Mouse (Mus musculus): ENCODE measurements at regions not wholly inside any gene's neighbourhood (a gene's known extent, or its start where the extent isn't known, plus 50 kb on each side); places are given as distances from the start of the nearest gene placed in this dataset.
"Not testable (repeated sequence)": the region's sequence is repeated elsewhere in the genome, so short reads cannot be mapped to it uniquely, and the experiment has no call there.

GRCm38 (mm10) chr6:31124872-31125271, 166.0 kb upstream of the Klf14 start:
- 59% methylated on average over 4 of the region's 4 CpGs for WGBS
- DNase-seq (ENCODE audit: low read depth, low spot score) = no peak

GRCm38 (mm10) chr6:31125328-31126118, 166.6 kb upstream of the Klf14 start:
- 13% methylated on average over 19 of the region's 19 CpGs for WGBS
- no peak for DNase-seq (ENCODE audit: low read depth, low spot score)

- WGBS = 20% methylated on average over 15 of the region's 15 CpGs
- no peak for DNase-seq (ENCODE audit: low read depth, low spot score)
Measured at GRCm38 (mm10) chr6:31126131-31126871, 167.4 kb upstream of the Klf14 start.

- no peak for DNase-seq (ENCODE audit: low read depth, low spot score)
- WGBS = 36% methylated on average over 7 of the region's 7 CpGs
Measured at GRCm38 (mm10) chr6:31129170-31129569, 170.3 kb upstream of the Klf14 start.

- no peak for DNase-seq (ENCODE audit: low read depth, low spot score)
- WGBS = 36% methylated on average over 7 of the region's 7 CpGs
Measured at GRCm38 (mm10) chr6:31129987-31130386, 171.1 kb upstream of the Klf14 start.

GRCm38 (mm10) chr6:31130522-31130921, 171.6 kb upstream of the Klf14 start:
- 72% methylated on average over 1 of the region's 1 CpGs for WGBS
- no peak for DNase-seq (ENCODE audit: low read depth, low spot score)

GRCm38 (mm10) chr6:31131716-31132115, 172.8 kb upstream of the Klf14 start:
- DNase-seq (ENCODE audit: low read depth, low spot score) = no peak
- WGBS = 70% methylated on average over 9 of the region's 9 CpGs

GRCm38 (mm10) chr6:31132396-31133190, 173.7 kb upstream of the Klf14 start:
- DNase-seq (ENCODE audit: low read depth, low spot score) = no peak
- 20% methylated on average over 8 of the region's 8 CpGs for WGBS

GRCm38 (mm10) chr6:31133896-31134735, 175.2 kb upstream of the Klf14 start:
- WGBS = 83% methylated on average over 11 of the region's 11 CpGs
- DNase-seq (ENCODE audit: low read depth, low spot score) = no peak

- 72% methylated on average over 8 of the region's 8 CpGs for WGBS
- DNase-seq (ENCODE audit: low read depth, low spot score) = no peak
Measured at GRCm38 (mm10) chr6:31134736-31135077, 175.8 kb upstream of the Klf14 start.

- WGBS = 89% methylated on average over 6 of the region's 6 CpGs
- DNase-seq (ENCODE audit: low read depth, low spot score) = no peak
Measured at GRCm38 (mm10) chr6:31135580-31135979, 176.7 kb upstream of the Klf14 start.

- DNase-seq (ENCODE audit: low read depth, low spot score) = no peak
- 56% methylated on average over 4 of the region's 4 CpGs for WGBS
Measured at GRCm38 (mm10) chr6:31136895-31137294, 178.0 kb upstream of the Klf14 start.

- DNase-seq (ENCODE audit: low read depth, low spot score) = no peak
- 46% methylated on average over 8 of the region's 8 CpGs for WGBS
Measured at GRCm38 (mm10) chr6:31137351-31137750, 178.5 kb upstream of the Klf14 start.

GRCm38 (mm10) chr6:31140000-31140399, 181.1 kb upstream of the Klf14 start:
- 88% methylated on average over 9 of the region's 9 CpGs for WGBS
- DNase-seq (ENCODE audit: low read depth, low spot score) = no peak

GRCm38 (mm10) chr6:31140593-31140992, 181.7 kb upstream of the Klf14 start:
- 78% methylated on average over 5 of the region's 5 CpGs for whole genome bisulfite sequencing
- no peak for DNase-seq (ENCODE audit: low read depth, low spot score)

- WGBS = 42% methylated on average over 6 of the region's 6 CpGs
- DNase-seq (ENCODE audit: low read depth, low spot score) = no peak
Measured at GRCm38 (mm10) chr6:31141486-31141885, 182.6 kb upstream of the Klf14 start.

GRCm38 (mm10) chr6:31142479-31143007, 183.7 kb upstream of the Klf14 start:
- 95% methylated on average over 15 of the region's 15 CpGs for WGBS
- DNase-seq (ENCODE audit: low read depth, low spot score) = not testable (repeated sequence)

GRCm38 (mm10) chr6:31145687-31146086, 186.8 kb upstream of the Klf14 start:
- WGBS = 40% methylated on average over 10 of the region's 10 CpGs
- DNase-seq (ENCODE audit: low read depth, low spot score) = no peak

GRCm38 (mm10) chr6:31146779-31147178, 187.9 kb upstream of the Klf14 start:
- DNase-seq (ENCODE audit: low read depth, low spot score) = no peak

More at GRCm38 (mm10) chr6:31146779-31147178, 187.9 kb upstream of the Klf14 start:
- 63% methylated on average over 5 of the region's 5 CpGs for WGBS

Measured in large intestine, adult 2 months (tissue).